Comparison of ENCODE assay signal across 8 mouse cellular contexts in genomic region chr14:34311021-34311631, GRCm38 (mm10). TPM values are rescaled to one million over a fixed set of nuclear protein-coding genes. Genes with fewer than 3 reads are reported as not detected.
DNase-seq lines count a peak whose midpoint lies in the region; ATAC-seq lines count a peak whose summit lies in the region.

No protein-coding gene starts in this region.

- H3K9ac ChIP-seq in hindbrain, embryonic 11.5 days (ENCODE audit: low read depth, low read length), result peak overlapping the region; percentile 90

- H3K4me3 ChIP-seq in hindbrain, embryonic 11.5 days (ENCODE audit: low read depth, low read length), result peak overlapping the region; percentile 70
- peak overlapping the region; percentile 97 for H3K4me3 ChIP-seq in megakaryocyte, embryonic 14.5 days (replicated peaks)

- DNase-seq in NIH3T3 (ENCODE audit: low read depth), result peak; percentile 50
- peak; percentile 61 to 68 for DNase-seq in cerebellum, adult 18-20 months
- DNase-seq in frontal cortex, postnatal 10 days (ENCODE audit: low spot score in 2 of 2), result peak; percentile 44 to 57
- no peak for DNase-seq in hindbrain, embryonic 11.5 days (ENCODE audit: low spot score)
- DNase-seq in left cerebral cortex, postnatal 10 days (ENCODE audit: extremely low spot score in 1 of 2, low spot score in 2 of 2), result peak; percentile 30 to 68
- peak; percentile 39 for DNase-seq in right cerebral cortex, adult 2 months (ENCODE audit: low spot score in 2 of 2)
- DNase-seq in urinary bladder, postnatal 25 days (ENCODE audit: low spot score), result peak; percentile 38

- H3K4me2 ChIP-seq in hindbrain, embryonic 11.5 days (replicated peaks; ENCODE audit: low read depth, low read length), result peak overlapping the region; percentile 68

- peak overlapping the region; percentile 94 for H3K27ac ChIP-seq in hindbrain, embryonic 11.5 days (ENCODE audit: low read depth, low read length)

- WGBS in hindbrain, embryonic 11.5 days, result under 1% methylated on average over 35 of the region's 47 CpGs

- intact Hi-C loops in left cerebral cortex, postnatal 10 days (cut with DNase I), result no loop called here

- no peaks in the 10 kb centered on the region for H3K36me3 ChIP-seq in hindbrain, embryonic 11.5 days (ENCODE audit: control insufficient read depth, insufficient read depth, low read length)
- peaks cover 13% of the 10 kb centered on the region for H3K36me3 ChIP-seq in megakaryocyte, embryonic 14.5 days (replicated peaks; ENCODE audit: low read length)

- ATAC-seq in hindbrain, embryonic 11.5 days (ENCODE audit: low FRiP score), result peak; percentile 52

- H3K27me3 ChIP-seq in hindbrain, embryonic 11.5 days (ENCODE audit: control insufficient read depth, insufficient read depth, low read length), result no peaks in the 10 kb centered on the region
- no peaks in the 10 kb centered on the region for H3K27me3 ChIP-seq in megakaryocyte, embryonic 14.5 days (replicated peaks)

- H3K4me1 ChIP-seq in hindbrain, embryonic 11.5 days (replicated peaks; ENCODE audit: control insufficient read depth, insufficient read depth, low read length), result no peaks in the 10 kb centered on the region
- H3K4me1 ChIP-seq in megakaryocyte, embryonic 14.5 days, result peaks cover 41% of the 10 kb centered on the region

- no peaks in the 10 kb centered on the region for H3K9me3 ChIP-seq in hindbrain, embryonic 11.5 days (ENCODE audit: control insufficient read depth, low read length)
- H3K9me3 ChIP-seq in megakaryocyte, embryonic 14.5 days, result no peaks in the 10 kb centered on the region

RNA-seq across cellular contexts. Expression of gene Glud1, which starts 0.6 kb away (rescaled TPM):
- 86.0 and 95.1 TPM in 2 replicates for polyA plus RNA-seq in hindbrain, embryonic 11.5 days (2014; fragmentation: Nextera tagmentation; extraction: Ambion mirVana)
- total RNA-seq in left cerebral cortex, postnatal 10 days (2021), result 100 to 1,000 TPM; 339 to 352 TPM
- polyA plus RNA-seq in megakaryocyte, embryonic 14.5 days (2012; ENCODE audit: insufficient read depth, low replicate concordance), result 26.7 and 46.8 TPM in 2 replicates

RNA-seq across cellular contexts. Expression of gene Shld2, which starts 0.8 kb away (rescaled TPM):
- polyA plus RNA-seq in hindbrain, embryonic 11.5 days (2014; fragmentation: Nextera tagmentation; extraction: Ambion mirVana), result 7.1 and 8.5 TPM in 2 replicates
- total RNA-seq in left cerebral cortex, postnatal 10 days (2021), result 10 to 100 TPM; 10.4 to 11.3 TPM
- 2.9 TPM in 1 of 2 replicates, not detected in the other for polyA plus RNA-seq in megakaryocyte, embryonic 14.5 days (2012; ENCODE audit: insufficient read depth, low replicate concordance)

RNA-seq across cellular contexts. Expression of gene Fam25c, which starts 44.1 kb away (rescaled TPM):
- polyA plus RNA-seq in hindbrain, embryonic 11.5 days (2014; fragmentation: Nextera tagmentation; extraction: Ambion mirVana), result not detected in 2 replicates
- 1 to 10 TPM in 1 of 2 experiments, not detected in 1; 1.0 TPM for total RNA-seq in left cerebral cortex, postnatal 10 days (2021)
- polyA plus RNA-seq in megakaryocyte, embryonic 14.5 days (2012; ENCODE audit: insufficient read depth, low replicate concordance), result not detected in 2 replicates
